Mouse (Mus musculus) large intestine, adult 2 months (tissue): ENCODE results near the gene Higd1a. TPM values are rescaled to one million over a fixed set of nuclear protein-coding genes. Genes with fewer than 3 reads are reported as not detected.

Experiments
- DNase-seq: peaks from one replicate; pipeline ENCODE4 v3.0.0-alpha.2; 2012; ENCODE audit warnings: low read depth, low spot score
- WGBS: fragments of 180-500 bp; shearing (Covaris S2); methylation state at CpG from one replicate; pipeline ENCODE4 v1.1.7; 2018; 5-methylcytosine and 5-hydroxymethylcytosine counted together
- polyA plus RNA-seq: library from polyadenylated mRNA; depleted of rRNA; stranded (reverse); fragments of >200 nt; gene quantifications from 2 replicates; pipeline ENCODE4 v1.2.3, GENCODE M21; 2012

Gene Higd1a
- polyA plus RNA-seq, 1 experiment = 29.0 TPM

- DNase-seq = no peak
- 31% methylated on average over 10 of the region's 10 CpGs for WGBS
Observed at GRCm38 (mm10) chr9:121846526-121847118, 11.5 kb downstream of the Higd1a start.

- DNase-seq = no peak
- WGBS = 97% methylated on average over 2 of the region's 2 CpGs
Observed at GRCm38 (mm10) chr9:121842914-121843313, 15.2 kb downstream of the Higd1a start.

- 41% methylated on average over 7 of the region's 7 CpGs for WGBS
- DNase-seq = no peak
Observed at GRCm38 (mm10) chr9:121839622-121839965, 18.6 kb downstream of the Higd1a start.

- DNase-seq = no peak
Observed at GRCm38 (mm10) chr9:121838829-121839621, 19.1 kb downstream of the Higd1a start, which contains the start of gene Ccdc13. Gene Ccdc13 (minus strand): TSS chr9:121839461.

GRCm38 (mm10) chr9:121838008-121838407 is 20.2 kb downstream of the Higd1a start:
- no peak for DNase-seq
- WGBS = 85% methylated on average over 6 of the region's 6 CpGs

More at GRCm38 (mm10) chr9:121838829-121839621, 19.1 kb downstream of the Higd1a start, which contains the start of gene Ccdc13:
- 17% methylated on average over 61 of the region's 61 CpGs for WGBS

- no peak for DNase-seq
- 84% methylated on average over 11 of the region's 11 CpGs for WGBS
Observed at GRCm38 (mm10) chr9:121833825-121834224, 24.3 kb downstream of the Higd1a start.

GRCm38 (mm10) chr9:121830956-121831293 is 27.2 kb downstream of the Higd1a start:
- 24% methylated on average over 6 of the region's 6 CpGs for WGBS
- no peak for DNase-seq

GRCm38 (mm10) chr9:121830243-121830955 is 27.8 kb downstream of the Higd1a start:
- DNase-seq = no peak
- WGBS = 72% methylated on average over 6 of the region's 6 CpGs

GRCm38 (mm10) chr9:121829270-121829992 is 28.7 kb downstream of the Higd1a start:
- WGBS = 54% methylated on average over 7 of the region's 7 CpGs
- DNase-seq = no peak

GRCm38 (mm10) chr9:121828314-121828713 is 29.8 kb downstream of the Higd1a start:
- no peak for DNase-seq
- WGBS = 50% methylated on average over 6 of the region's 6 CpGs

- no peak for DNase-seq
- WGBS = 81% methylated on average over 3 of the region's 3 CpGs
Observed at GRCm38 (mm10) chr9:121826356-121826755, 31.8 kb downstream of the Higd1a start.

- no peak for DNase-seq
- WGBS = 74% methylated on average over 7 of the region's 7 CpGs
Observed at GRCm38 (mm10) chr9:121823991-121824390, 34.2 kb downstream of the Higd1a start.

- DNase-seq = no peak
- 78% methylated on average over 1 of the region's 1 CpGs for WGBS
Observed at GRCm38 (mm10) chr9:121823051-121823450, 35.1 kb downstream of the Higd1a start.

- DNase-seq = no peak
- 27% methylated on average over 6 of the region's 6 CpGs for WGBS
Observed at GRCm38 (mm10) chr9:121822585-121822991, 35.6 kb downstream of the Higd1a start.

GRCm38 (mm10) chr9:121820765-121821164 is 37.4 kb downstream of the Higd1a start:
- 78% methylated on average over 5 of the region's 5 CpGs for WGBS
- DNase-seq = no peak

GRCm38 (mm10) chr9:121819771-121820471 is 38.2 kb downstream of the Higd1a start:
- 48% methylated on average over 7 of the region's 7 CpGs for WGBS
- no peak for DNase-seq

GRCm38 (mm10) chr9:121819073-121819770 is 38.9 kb downstream of the Higd1a start:
- WGBS = 42% methylated on average over 9 of the region's 9 CpGs
- DNase-seq = no peak

- WGBS = 46% methylated on average over 6 of the region's 6 CpGs
- DNase-seq = no peak
Observed at GRCm38 (mm10) chr9:121815183-121815582, 43.0 kb downstream of the Higd1a start.
